Mouse (Mus musculus): ENCODE data around the gene Ndufb10.

Gene Ndufb10

GRCm38 (mm10) chr17:24724184-24724583, at the start of gene Ndufb10:
Gene Ndufb10 (minus strand): TSS chr17:24724478.
- DNase-seq (ENCODE audit: low spot score) = peak; percentile 94

- DNase-seq (ENCODE audit: low spot score) = no peak
Observed at GRCm38 (mm10) chr17:24773241-24773640, 49.0 kb upstream of the Ndufb10 start.

GRCm38 (mm10) chr17:24769146-24769545, 44.9 kb upstream of the Ndufb10 start:
- DNase-seq (ENCODE audit: low spot score) = no peak

GRCm38 (mm10) chr17:24766266-24766875, 42.1 kb upstream of the Ndufb10 start:
- DNase-seq (ENCODE audit: low spot score) = no peak

- DNase-seq (ENCODE audit: low spot score) = no peak
Observed at GRCm38 (mm10) chr17:24765016-24765905, 41.0 kb upstream of the Ndufb10 start.

- DNase-seq (ENCODE audit: low spot score) = no peak
Observed at GRCm38 (mm10) chr17:24761121-24761520, 36.8 kb upstream of the Ndufb10 start.

- no peak for DNase-seq (ENCODE audit: low spot score)
Observed at GRCm38 (mm10) chr17:24757394-24757793, 33.1 kb upstream of the Ndufb10 start.

- DNase-seq (ENCODE audit: low spot score) = peak; percentile 9
Observed at GRCm38 (mm10) chr17:24752415-24753394, 28.4 kb upstream of the Ndufb10 start, which contains the start of gene Hs3st6. Gene Hs3st6 (plus strand): TSS chr17:24752988.

- DNase-seq (ENCODE audit: low spot score) = no peak
Observed at GRCm38 (mm10) chr17:24751528-24751927, 27.2 kb upstream of the Ndufb10 start.

GRCm38 (mm10) chr17:24746986-24747385, 22.7 kb upstream of the Ndufb10 start:
- no peak for DNase-seq (ENCODE audit: low spot score)

GRCm38 (mm10) chr17:24745526-24746497, 21.5 kb upstream of the Ndufb10 start:
- peak; percentile 79 for DNase-seq (ENCODE audit: low spot score)

GRCm38 (mm10) chr17:24744381-24744780, 20.1 kb upstream of the Ndufb10 start:
- DNase-seq (ENCODE audit: low spot score) = no peak

GRCm38 (mm10) chr17:24743896-24744295, 19.6 kb upstream of the Ndufb10 start:
- no peak for DNase-seq (ENCODE audit: low spot score)

GRCm38 (mm10) chr17:24742307-24742706, 18.0 kb upstream of the Ndufb10 start:
- DNase-seq (ENCODE audit: low spot score) = no peak

- DNase-seq (ENCODE audit: low spot score) = no peak
Observed at GRCm38 (mm10) chr17:24739926-24740325, 15.6 kb upstream of the Ndufb10 start.

GRCm38 (mm10) chr17:24738238-24738637, 14.0 kb upstream of the Ndufb10 start:
- DNase-seq (ENCODE audit: low spot score) = no peak

- DNase-seq (ENCODE audit: low spot score) = no peak
Observed at GRCm38 (mm10) chr17:24737135-24737810, 13.0 kb upstream of the Ndufb10 start.

GRCm38 (mm10) chr17:24736330-24737051, 12.2 kb upstream of the Ndufb10 start, which contains the start of gene Msrb1:
Gene Msrb1 (plus strand): TSS chr17:24736642.
- peak; percentile 95 for DNase-seq (ENCODE audit: low spot score)

- no peak for DNase-seq (ENCODE audit: low spot score)
Observed at GRCm38 (mm10) chr17:24735446-24735845, 11.2 kb upstream of the Ndufb10 start.

Measured in T-cell, adult 2 months (primary cell).